Mouse (Mus musculus) urinary bladder, adult 18-20 months (tissue): ENCODE measurements around the gene Angel1.

Source experiments
- DNase-seq, 2 experiments: peaks; one replicate each; pipeline ENCODE4 v3.0.0; 2022; ENCODE audit warnings: low spot score in 2 of 2, mixed read lengths in 2 of 2

Angel1 gene

GRCm38 (mm10) chr12:86726120-86726640, at the start of gene Angel1:
Angel1 (minus strand) TSS chr12:86726460.
- DNase-seq: peak; percentile 93 to 96

- peak in 1 of 2 experiments; percentile 77 for DNase-seq
These were observed 49.5 kb upstream of the Angel1 start for GRCm38 (mm10) chr12:86775561-86776280.

- DNase-seq: no peak
These were observed 46.3 kb upstream of the Angel1 start for GRCm38 (mm10) chr12:86772551-86772950.

- peak; percentile 88 to 91 for DNase-seq
These were observed 45.7 kb upstream of the Angel1 start for GRCm38 (mm10) chr12:86771823-86772427.

GRCm38 (mm10) chr12:86770927-86771326, 44.7 kb upstream of the Angel1 start:
- DNase-seq: no peak

GRCm38 (mm10) chr12:86770261-86770670, 44.0 kb upstream of the Angel1 start:
- DNase-seq: peak in 1 of 2 experiments; percentile 29

- DNase-seq: no peak
These were observed 43.6 kb upstream of the Angel1 start for GRCm38 (mm10) chr12:86769819-86770218.

GRCm38 (mm10) chr12:86768986-86769580, 42.8 kb upstream of the Angel1 start:
- peak; percentile 59 to 69 for DNase-seq

- peak in 1 of 2 experiments; percentile 24 for DNase-seq
These were observed 41.8 kb upstream of the Angel1 start for GRCm38 (mm10) chr12:86767868-86768631.

- DNase-seq: no peak
These were observed 40.2 kb upstream of the Angel1 start for GRCm38 (mm10) chr12:86766467-86766866.

- DNase-seq: no peak
These were observed 37.8 kb upstream of the Angel1 start for GRCm38 (mm10) chr12:86764060-86764459.

GRCm38 (mm10) chr12:86761036-86761435, 34.8 kb upstream of the Angel1 start:
- no peak for DNase-seq

- DNase-seq: no peak
These were observed 8.1 kb upstream of the Angel1 start, which contains the start of gene Lrrc74a for GRCm38 (mm10) chr12:86734319-86734810. Lrrc74a (plus strand) TSS chr12:86734369.

- DNase-seq: no peak
These were observed 554 bp downstream of the Angel1 start for GRCm38 (mm10) chr12:86725706-86726105.

GRCm38 (mm10) chr12:86724300-86724699, 2.0 kb downstream of the Angel1 start:
- no peak for DNase-seq

GRCm38 (mm10) chr12:86721453-86721852, 4.8 kb downstream of the Angel1 start:
- no peak for DNase-seq

- no peak for DNase-seq
These were observed 6.2 kb downstream of the Angel1 start for GRCm38 (mm10) chr12:86719961-86720639.

GRCm38 (mm10) chr12:86716962-86717361, 9.3 kb downstream of the Angel1 start:
- no peak for DNase-seq

- DNase-seq: peak; percentile 11 to 18
These were observed 10.9 kb downstream of the Angel1 start for GRCm38 (mm10) chr12:86715401-86715800.

- no peak for DNase-seq
These were observed 12.2 kb downstream of the Angel1 start for GRCm38 (mm10) chr12:86714026-86714425.

GRCm38 (mm10) chr12:86705843-86706242, 20.4 kb downstream of the Angel1 start:
- DNase-seq: no peak
